23 mouse cellular contexts compared by ENCODE assay signal in genomic region chr8:125806459-125806858, GRCm38 (mm10).
DNase-seq lines count a peak whose midpoint lies in the region; ATAC-seq and TF ChIP-seq lines count a peak whose summit lies in the region.
"Had no signal": no experiment of that assay in that cellular context is flagged by ENCODE, and none has a peak within 500 bp of the region (broad histone marks: within the 10 kb centered on the region; RNA-seq: fewer than 3 reads in every experiment).

No protein-coding gene starts in this region.

- no peaks in the 10 kb centered on the region for H3K36me3 ChIP-seq in testis, adult 2 months (ENCODE audit: control insufficient read depth, insufficient read depth, low read length)
- H3K36me3 ChIP-seq: embryonic facial prominence, embryonic 15.5 days; G1E; heart, embryonic 10.5 days; limb, embryonic 10.5 days had no signal

- no peaks in the 10 kb centered on the region for H3K27me3 ChIP-seq in testis, adult 2 months (ENCODE audit: control insufficient read depth, insufficient read depth, low read length)
- H3K27me3 ChIP-seq: embryonic facial prominence, embryonic 15.5 days; neural tube, embryonic 13.5 days had no signal

- H3K27ac ChIP-seq in testis, adult 2 months (ENCODE audit: control insufficient read depth, insufficient read depth, low read depth, low read length): no peak overlapping the region
- H3K27ac ChIP-seq: embryonic facial prominence, embryonic 15.5 days; heart, embryonic 10.5 days; limb, embryonic 10.5 days had no signal

- H3K4me1 ChIP-seq in testis, adult 2 months (ENCODE audit: control insufficient read depth, insufficient read depth, low read length): no peaks in the 10 kb centered on the region; the same call in 1 of the 2 replicates
- H3K4me1 ChIP-seq: embryonic facial prominence, embryonic 15.5 days; megakaryocyte, embryonic 14.5 days had no signal

- no peak for DNase-seq in frontal cortex, postnatal 14 days (ENCODE audit: low spot score in 2 of 2)
- DNase-seq in left cerebral cortex, postnatal 36 days (ENCODE audit: low spot score in 2 of 2): peak; percentile 46 to 47
- DNase-seq in left cerebral cortex, postnatal 10 days (ENCODE audit: extremely low spot score in 1 of 2, low spot score in 2 of 2): no peak
- DNase-seq in testis, postnatal 14 days (ENCODE audit: low spot score): no peak
- DNase-seq in spleen, postnatal 14 days (ENCODE audit: low spot score in 2 of 2): no peak
- DNase-seq: cerebellum, adult 9-10 months; heart, postnatal 10 days; kidney, adult 18-20 months; kidney, postnatal 36 days; liver, postnatal 0 days; lung, postnatal 14 days; midbrain, embryonic 14.5 days; thymus, postnatal 25 days had no signal

- 0 out of 2 replicates have a peak, but pooled peaks have one; percentile 33 for TF ChIP-seq POLR2A in testis, adult 2 months (IDR thresholded peaks at IDR 0.05; ENCODE audit: control insufficient read depth, low read depth, low read length)

- intact Hi-C loops in left cerebral cortex, postnatal 36 days (cut with DNase I): no loop called here
- intact Hi-C loops in left cerebral cortex, postnatal 10 days (cut with DNase I): no loop called here

- no peak for TF ChIP-seq CTCF in testis, adult 2 months (IDR thresholded peaks at IDR 0.05; ENCODE audit: control insufficient read depth, insufficient read depth, insufficient replicate concordance, low read depth, low read length)

- peak; percentile 47 for ATAC-seq in frontal cortex, adult (ENCODE audit: low TSS enrichment)
- ATAC-seq: CD4-positive, CD25-positive, alpha-beta regulatory T cell, adult 4 months; forebrain, embryonic 16.5 days; liver, postnatal 0 days had no signal

- peak overlapping the region; percentile 2 for H3K4me3 ChIP-seq in testis, adult 2 months (ENCODE audit: control insufficient read depth, low read depth, low read length)
- H3K4me3 ChIP-seq: embryonic facial prominence, embryonic 15.5 days; heart, embryonic 10.5 days; limb, embryonic 10.5 days; megakaryocyte, embryonic 14.5 days; neural tube, embryonic 13.5 days had no signal

Comparison
In these comparisons a context has a peak if more than half of its experiments do, and no peak if none do; other contexts are left out.
1. DNase-seq: peak in left cerebral cortex, postnatal 36 days (2 of 2); none in frontal cortex, postnatal 14 days (0 of 2), left cerebral cortex, postnatal 10 days (0 of 2), testis, postnatal 14 days (single experiment) and spleen, postnatal 14 days (0 of 2).